Mouse (Mus musculus) mesoderm, embryonic 11.5 days (tissue): ENCODE measurements around the gene Acvr1b.

ENCODE experiments used
- DNase-seq: peaks from one replicate; pipeline ENCODE4 v3.0.0-alpha.2; 2012; ENCODE audit warnings: low read depth, low spot score

The Acvr1b gene

GRCm38 (mm10) chr15:101146100-101146965 lies 27.5 kb upstream of the Acvr1b start:
- DNase-seq, result no peak

- DNase-seq, result no peak
Observed at GRCm38 (mm10) chr15:101147115-101147909, 26.6 kb upstream of the Acvr1b start.

- DNase-seq, result no peak
Observed at GRCm38 (mm10) chr15:101147910-101148273, 26.0 kb upstream of the Acvr1b start.

GRCm38 (mm10) chr15:101148604-101149003 lies 25.3 kb upstream of the Acvr1b start:
- DNase-seq, result no peak

- no peak for DNase-seq
Observed at GRCm38 (mm10) chr15:101151409-101152261, 22.2 kb upstream of the Acvr1b start.

- no peak for DNase-seq
Observed at GRCm38 (mm10) chr15:101154700-101155616, 18.9 kb upstream of the Acvr1b start.

- DNase-seq, result no peak
Observed at GRCm38 (mm10) chr15:101160128-101160527, 13.7 kb upstream of the Acvr1b start.

GRCm38 (mm10) chr15:101160591-101160990 lies 13.3 kb upstream of the Acvr1b start:
- DNase-seq, result peak; percentile 60

GRCm38 (mm10) chr15:101161534-101161933 lies 12.3 kb upstream of the Acvr1b start:
- no peak for DNase-seq

- DNase-seq, result no peak
Observed at GRCm38 (mm10) chr15:101163056-101163458, 10.8 kb upstream of the Acvr1b start.

GRCm38 (mm10) chr15:101163854-101164253 lies 10.0 kb upstream of the Acvr1b start:
- no peak for DNase-seq

- no peak for DNase-seq
Observed at GRCm38 (mm10) chr15:101164291-101164690, 9.6 kb upstream of the Acvr1b start.

GRCm38 (mm10) chr15:101165658-101166437 lies 8.0 kb upstream of the Acvr1b start:
- no peak for DNase-seq

GRCm38 (mm10) chr15:101167553-101167952 lies 6.3 kb upstream of the Acvr1b start:
- DNase-seq, result no peak

- no peak for DNase-seq
Observed at GRCm38 (mm10) chr15:101169910-101170309, 4.0 kb upstream of the Acvr1b start.

- DNase-seq, result no peak
Observed at GRCm38 (mm10) chr15:101170413-101170980, 3.4 kb upstream of the Acvr1b start.

GRCm38 (mm10) chr15:101171272-101171671 lies 2.6 kb upstream of the Acvr1b start:
- DNase-seq, result no peak

GRCm38 (mm10) chr15:101172016-101172415 lies 1.9 kb upstream of the Acvr1b start:
- DNase-seq, result no peak

- no peak for DNase-seq
Observed at GRCm38 (mm10) chr15:101174294-101175130, 645 bp downstream of the Acvr1b start.
